Mouse (Mus musculus) CH12.LX (cell line): ENCODE measurements around the gene Ispd.

ENCODE experiments used
- CHD2 ChIP-seq: IDR thresholded peaks from 2 replicates; pipeline ENCODE4 v1.6.1; 2011; ENCODE audit warnings: low read length, improper control_type of control experiment
- CTCF ChIP-seq, 2 experiments: IDR thresholded peaks in 1 of 2; conservative IDR thresholded peaks in 1 of 2; 2 replicates each; pipeline ENCODE4 v1.5.1; 2011 to 2012; ENCODE audit warnings: low read depth in 2 of 2, low read length in 2 of 2, improper control_type of control experiment in 1 of 2, inconsistent platforms in 1 of 2, mild to moderate bottlenecking in 1 of 2, moderate library complexity in 1 of 2
- ELF1 ChIP-seq: IDR thresholded peaks from 2 replicates; pipeline ENCODE4 v1.6.1; 2014; ENCODE audit warnings: low read depth, mild to moderate bottlenecking, inconsistent platforms, low read length, improper control_type of control experiment
- EP300 ChIP-seq: IDR thresholded peaks from 2 replicates; pipeline ENCODE4 v1.6.1; 2011; ENCODE audit warnings: low read length, improper control_type of control experiment
- GABPA ChIP-seq: IDR thresholded peaks from 2 replicates; pipeline ENCODE4 v1.6.1; 2012; ENCODE audit warnings: low read depth, low read length, improper control_type of control experiment, inconsistent platforms; ENCODE audit not compliant: insufficient replicate concordance
- KAT2A ChIP-seq: IDR thresholded peaks from 2 replicates; pipeline ENCODE4 v1.6.1; 2012; ENCODE audit warnings: low read length, improper control_type of control experiment, inconsistent platforms; ENCODE audit not compliant: insufficient replicate concordance
- MAFK ChIP-seq: IDR thresholded peaks from 2 replicates; pipeline ENCODE4 v1.6.1; 2011; ENCODE audit warnings: low read length, improper control_type of control experiment; ENCODE audit not compliant: insufficient replicate concordance
- MAX ChIP-seq: IDR thresholded peaks from 2 replicates; pipeline ENCODE4 v1.6.1; 2011; ENCODE audit warnings: low read length, improper control_type of control experiment
- MAZ ChIP-seq: IDR thresholded peaks from 2 replicates; pipeline ENCODE4 v1.6.1; 2012; ENCODE audit warnings: low read depth, mild to moderate bottlenecking, inconsistent platforms, low read length, improper control_type of control experiment, moderate library complexity
- MXI1 ChIP-seq: IDR thresholded peaks from 2 replicates; pipeline ENCODE4 v1.6.1; 2011; ENCODE audit warnings: mild to moderate bottlenecking, low read depth, low read length, improper control_type of control experiment
- POLR2A ChIP-seq: IDR thresholded peaks from 2 replicates; pipeline ENCODE4 v1.6.1; 2011; ENCODE audit warnings: low read depth, mild to moderate bottlenecking, improper control_type of control experiment, low read length
- TBP ChIP-seq: conservative IDR thresholded peaks from 2 replicates; pipeline ENCODE4 v1.6.1; 2011; ENCODE audit warnings: low read depth, low read length, improper control_type of control experiment
- USF1 ChIP-seq: IDR thresholded peaks from 2 replicates; pipeline ENCODE4 v1.6.1; 2014; ENCODE audit warnings: low read depth, mild to moderate bottlenecking, inconsistent platforms, low read length, improper control_type of control experiment
- ZC3H11A ChIP-seq: IDR thresholded peaks from 2 replicates; pipeline ENCODE4 v1.6.1; 2012; ENCODE audit warnings: low read depth, mild to moderate bottlenecking, inconsistent platforms, low read length, improper control_type of control experiment

GRCm38 (mm10) chr12:36477926-36478325 is 96.7 kb downstream of the Ispd start:
- TF ChIP-seq MAFK (no peak), GABPA (no peak), MAZ (no peak), TBP (no peak), MXI1 (no peak), EP300 (no peak), ELF1 (no peak), USF1 (no peak), KAT2A (no peak), POLR2A (no peak), CTCF (conservative IDR thresholded peaks at IDR 0.05 in 1 of 2, IDR thresholded peaks at IDR 0.05 in 1 of 2; ENCODE audit: low read depth in 2 of 2, low read length in 2 of 2) (no peak), MAX (no peak), CHD2 (no peak), ZC3H11A (no peak)
